Mouse (Mus musculus): ENCODE measurements around the gene Csta1. TPM values are rescaled to one million over a fixed set of nuclear protein-coding genes. Genes with fewer than 3 reads are reported as not detected.

Csta1 gene
- polyA plus RNA-seq, 1 experiment, result not detected

- H3K9ac ChIP-seq (ENCODE audit: low read depth, poor library complexity, severe bottlenecking), result no peak overlapping the region
- peaks cover 11% of the 10 kb centered on the region for H3K36me3 ChIP-seq (ENCODE audit: control insufficient read depth, insufficient read depth, low read length, poor library complexity, severe bottlenecking)
- no peaks in the 10 kb centered on the region for H3K27me3 ChIP-seq (ENCODE audit: control insufficient read depth, insufficient read depth, low read length, poor library complexity, severe bottlenecking)
- TF ChIP-seq POLR2A (IDR thresholded peaks at IDR 0.05; ENCODE audit: insufficient read depth, low read length) (no peak), EP300 (IDR thresholded peaks at IDR 0.05; ENCODE audit: insufficient read depth, low read depth, low read length) (no peak), CTCF (IDR thresholded peaks at IDR 0.05; ENCODE audit: low read depth, low read length) (no peak)
- H3K9me3 ChIP-seq (replicated peaks; ENCODE audit: control insufficient read depth, insufficient read depth, low read length, poor library complexity, severe bottlenecking), result no peaks in the 10 kb centered on the region
- H3K27ac ChIP-seq (ENCODE audit: insufficient read depth, low read length), result no peak overlapping the region
- H3K4me1 ChIP-seq (ENCODE audit: control insufficient read depth, insufficient read depth, low read length), result no peaks in the 10 kb centered on the region
- no peak overlapping the region for H3K4me3 ChIP-seq (ENCODE audit: low read depth, low read length)
These were observed 56.3 kb downstream of the Csta1 start for GRCm38 (mm10) chr16:36074772-36075171.

GRCm38 (mm10) chr16:36072410-36073011 is 58.5 kb downstream of the Csta1 start:
- H3K27ac ChIP-seq (ENCODE audit: insufficient read depth, low read length), result peak overlapping the region; percentile 97
- TF ChIP-seq CTCF (IDR thresholded peaks at IDR 0.05; ENCODE audit: low read depth, low read length) (no peak), EP300 (IDR thresholded peaks at IDR 0.05; ENCODE audit: insufficient read depth, low read depth, low read length) (no peak), POLR2A (IDR thresholded peaks at IDR 0.05; ENCODE audit: insufficient read depth, low read length) (no peak)
- H3K27me3 ChIP-seq (ENCODE audit: control insufficient read depth, insufficient read depth, low read length, poor library complexity, severe bottlenecking), result no peaks in the 10 kb centered on the region
- H3K4me1 ChIP-seq (ENCODE audit: control insufficient read depth, insufficient read depth, low read length), result no peaks in the 10 kb centered on the region
- H3K9me3 ChIP-seq (replicated peaks; ENCODE audit: control insufficient read depth, insufficient read depth, low read length, poor library complexity, severe bottlenecking), result no peaks in the 10 kb centered on the region
- H3K36me3 ChIP-seq (ENCODE audit: control insufficient read depth, insufficient read depth, low read length, poor library complexity, severe bottlenecking), result peaks cover 8% of the 10 kb centered on the region
- peak overlapping the region; percentile 88 for H3K4me3 ChIP-seq (ENCODE audit: low read depth, low read length)
- H3K9ac ChIP-seq (ENCODE audit: low read depth, poor library complexity, severe bottlenecking), result peak overlapping the region; percentile 95

- peak within 1 kb of the TSS; percentile 88 for H3K4me3 ChIP-seq (ENCODE audit: low read depth, low read length)
- no peaks in the 10 kb centered on the region for H3K4me1 ChIP-seq (ENCODE audit: control insufficient read depth, insufficient read depth, low read length)
- H3K36me3 ChIP-seq (ENCODE audit: control insufficient read depth, insufficient read depth, low read length, poor library complexity, severe bottlenecking), result peaks cover 11% of the 10 kb centered on the region
- peak within 1 kb of the TSS; percentile 97 for H3K27ac ChIP-seq (ENCODE audit: insufficient read depth, low read length)
- peak within 1 kb of the TSS; percentile 95 for H3K9ac ChIP-seq (ENCODE audit: low read depth, poor library complexity, severe bottlenecking)
- H3K27me3 ChIP-seq (ENCODE audit: control insufficient read depth, insufficient read depth, low read length, poor library complexity, severe bottlenecking), result no peaks in the 10 kb centered on the region
- H3K9me3 ChIP-seq (replicated peaks; ENCODE audit: control insufficient read depth, insufficient read depth, low read length, poor library complexity, severe bottlenecking), result no peaks in the 10 kb centered on the region
- peak; percentile 45 for TF ChIP-seq POLR2A (IDR thresholded peaks at IDR 0.05; ENCODE audit: insufficient read depth, low read length)
- peak; percentile 81 for TF ChIP-seq EP300 (IDR thresholded peaks at IDR 0.05; ENCODE audit: insufficient read depth, low read depth, low read length)
- no peak for TF ChIP-seq CTCF (IDR thresholded peaks at IDR 0.05; ENCODE audit: low read depth, low read length)
These were observed 59.3 kb downstream of the Csta1 start, which contains the start of the genes Fam162a and Ccdc58 for GRCm38 (mm10) chr16:36071450-36072379. TSS of gene Fam162a (minus strand) at chr16:36071594. TSS of gene Ccdc58 (plus strand) at chr16:36071685.

GRCm38 (mm10) chr16:36071071-36071449 is 60.0 kb downstream of the Csta1 start:
- TF ChIP-seq POLR2A (IDR thresholded peaks at IDR 0.05; ENCODE audit: insufficient read depth, low read length) (no peak), CTCF (IDR thresholded peaks at IDR 0.05; ENCODE audit: low read depth, low read length) (no peak), EP300 (IDR thresholded peaks at IDR 0.05; ENCODE audit: insufficient read depth, low read depth, low read length) (no peak)
- no peaks in the 10 kb centered on the region for H3K27me3 ChIP-seq (ENCODE audit: control insufficient read depth, insufficient read depth, low read length, poor library complexity, severe bottlenecking)

More at GRCm38 (mm10) chr16:36071071-36071449, 60.0 kb downstream of the Csta1 start:
- peak overlapping the region; percentile 74 for H3K27ac ChIP-seq (ENCODE audit: insufficient read depth, low read length)
- peak overlapping the region; percentile 95 for H3K9ac ChIP-seq (ENCODE audit: low read depth, poor library complexity, severe bottlenecking)
- peak overlapping the region; percentile 88 for H3K4me3 ChIP-seq (ENCODE audit: low read depth, low read length)
- H3K9me3 ChIP-seq (replicated peaks; ENCODE audit: control insufficient read depth, insufficient read depth, low read length, poor library complexity, severe bottlenecking), result no peaks in the 10 kb centered on the region
- no peaks in the 10 kb centered on the region for H3K4me1 ChIP-seq (ENCODE audit: control insufficient read depth, insufficient read depth, low read length)
- peaks cover 9% of the 10 kb centered on the region for H3K36me3 ChIP-seq (ENCODE audit: control insufficient read depth, insufficient read depth, low read length, poor library complexity, severe bottlenecking)

Other genes starting within 250 kb of the Csta1 start
- gene Parp9, start 192.8 kb downstream of the Csta1 start, polyA plus RNA-seq (2011; ENCODE audit: insufficient read depth, insufficient read length, low read depth, missing spikeins), result 22.0 and 22.5 TPM in 2 replicates
- gene Dtx3l, start 192.1 kb downstream of the Csta1 start, polyA plus RNA-seq (2011; ENCODE audit: insufficient read depth, insufficient read length, low read depth, missing spikeins), result 11.2 and 12.1 TPM in 2 replicates
- gene Kpna1, start 152.5 kb downstream of the Csta1 start, polyA plus RNA-seq (2011; ENCODE audit: insufficient read depth, insufficient read length, low read depth, missing spikeins), result 93.0 and 103 TPM in 2 replicates
- gene Wdr5b, start 90.1 kb downstream of the Csta1 start, polyA plus RNA-seq (2011; ENCODE audit: insufficient read depth, insufficient read length, low read depth, missing spikeins), result 0.88 and 1.5 TPM in 2 replicates
- 158 and 159 TPM in 2 replicates for gene Fam162a, start 59.6 kb downstream of the Csta1 start, polyA plus RNA-seq (2011; ENCODE audit: insufficient read depth, insufficient read length, low read depth, missing spikeins)
- 279 and 293 TPM in 2 replicates for gene Ccdc58, start 59.6 kb downstream of the Csta1 start, polyA plus RNA-seq (2011; ENCODE audit: insufficient read depth, insufficient read length, low read depth, missing spikeins)
- not detected in 2 replicates for gene Stfa2l1, start 25.6 kb upstream of the Csta1 start, polyA plus RNA-seq (2011; ENCODE audit: insufficient read depth, insufficient read length, low read depth, missing spikeins)
- gene Gm5483, start 53.0 kb upstream of the Csta1 start, polyA plus RNA-seq (2011; ENCODE audit: insufficient read depth, insufficient read length, low read depth, missing spikeins), result not detected in 2 replicates
- gene Gm5416, start 79.2 kb upstream of the Csta1 start, polyA plus RNA-seq (2011; ENCODE audit: insufficient read depth, insufficient read length, low read depth, missing spikeins), result not detected in 2 replicates
- gene 2010005H15Rik, start 90.2 kb upstream of the Csta1 start, polyA plus RNA-seq (2011; ENCODE audit: insufficient read depth, insufficient read length, low read depth, missing spikeins), result not detected in 2 replicates
- not detected in 2 replicates for gene Stfa1, start 145.7 kb upstream of the Csta1 start, polyA plus RNA-seq (2011; ENCODE audit: insufficient read depth, insufficient read length, low read depth, missing spikeins)
- gene BC117090, start 203.1 kb upstream of the Csta1 start, polyA plus RNA-seq (2011; ENCODE audit: insufficient read depth, insufficient read length, low read depth, missing spikeins), result not detected in 2 replicates
- not detected in 2 replicates for gene BC100530, start 236.5 kb upstream of the Csta1 start, polyA plus RNA-seq (2011; ENCODE audit: insufficient read depth, insufficient read length, low read depth, missing spikeins)

Data from ES-Bruce4 (cell line).